Mouse (Mus musculus) bone marrow macrophage, adult 2 months (primary cell): ENCODE data around the gene Stxbp1. TPM values are rescaled to one million over a fixed set of nuclear protein-coding genes. Genes with fewer than 3 reads are reported as not detected.
A peak's percentile ranks its signal among the peaks of the same experiment; 100 is the strongest.

Experiments used
- H3K27ac ChIP-seq: 2 replicates; pipeline ENCODE4 v1.5.1; 2012; ENCODE audit warnings: low read depth, low read length; ENCODE audit not compliant: insufficient read depth
- H3K4me1 ChIP-seq: 2 replicates; pipeline ENCODE4 v1.6.1; 2012; ENCODE audit warnings: low read length; ENCODE audit not compliant: control insufficient read depth, insufficient read depth
- H3K4me3 ChIP-seq: 2 replicates; pipeline ENCODE4 v1.5.1; 2012; ENCODE audit warnings: mild to moderate bottlenecking, low read length, moderate library complexity; ENCODE audit not compliant: insufficient read depth
- CTCF ChIP-seq: IDR thresholded peaks from 2 replicates; pipeline ENCODE4 v1.5.1; 2012; ENCODE audit warnings: low read depth, mild to moderate bottlenecking, low read length, moderate library complexity
- POLR2A ChIP-seq: IDR thresholded peaks from 2 replicates; pipeline ENCODE4 v1.6.1; 2012; ENCODE audit warnings: mild to moderate bottlenecking, low read depth, low read length, borderline replicate concordance
- polyA plus RNA-seq: library from polyadenylated mRNA; stranded (reverse); fragments of >200 nt; gene quantifications from 2 replicates; pipeline ENCODE4 v1.2.4, GENCODE M21; 2012; ENCODE audit not compliant: missing spikeins, insufficient read depth, insufficient read length

Stxbp1 gene
- polyA plus RNA-seq, 1 experiment: 17.7 TPM

DNA sequence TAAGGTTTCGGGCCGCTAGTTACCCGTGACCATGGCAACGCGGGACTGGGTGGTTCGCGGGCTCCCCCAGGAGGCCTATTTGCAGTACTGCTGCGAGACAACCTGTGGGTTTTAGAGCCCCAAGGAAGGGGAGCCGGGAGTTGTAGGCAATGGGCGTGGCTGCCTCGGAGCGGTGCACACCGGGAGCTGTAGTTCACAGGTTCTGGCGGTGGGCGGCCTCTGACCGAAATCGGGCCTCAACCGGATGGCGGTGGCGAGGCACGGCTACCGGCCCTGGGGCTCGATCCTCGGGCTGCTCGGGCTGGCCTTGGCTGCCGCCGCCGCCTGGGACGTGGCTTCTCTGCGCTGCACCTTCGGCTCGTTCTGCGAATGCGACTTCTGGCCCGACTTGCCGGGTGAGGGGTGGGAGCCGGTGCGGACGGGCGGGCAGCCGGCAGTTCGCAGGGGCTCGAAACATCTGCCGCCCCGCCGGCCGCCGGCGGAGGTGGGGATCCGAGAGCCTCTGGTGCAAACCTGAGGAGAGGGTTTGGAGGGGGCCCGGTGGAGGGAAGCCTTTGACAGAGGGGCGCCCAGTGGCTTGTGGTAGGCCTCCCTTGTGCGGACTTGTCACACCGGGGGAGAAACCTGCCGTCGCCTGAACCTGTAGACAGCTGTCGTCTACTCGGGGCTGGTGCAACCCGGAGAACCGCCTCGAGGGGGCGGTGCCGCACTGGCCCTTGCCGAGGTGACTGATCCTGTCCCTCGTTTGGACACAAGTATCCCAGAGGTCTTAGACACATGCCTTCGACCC lies 89.8 kb downstream of the Stxbp1 start, which contains the start of gene Tor2a:
Gene Tor2a (plus strand): TSS at position 179 of the 790 bp plus-strand sequence.
- TF ChIP-seq CTCF (peak; percentile 63), POLR2A (no peak)
- H3K27ac ChIP-seq: peak within 1 kb of the TSS; percentile 50
- H3K4me1 ChIP-seq: peaks cover 13% of the 10 kb centered on the region
- peak within 1 kb of the TSS; percentile 88 for H3K4me3 ChIP-seq

GRCm38 (mm10) chr2:32756674-32757055 lies 90.4 kb downstream of the Stxbp1 start:
- TF ChIP-seq POLR2A (no peak), CTCF (no peak)
- H3K4me3 ChIP-seq: no peak overlapping the region

DNA sequence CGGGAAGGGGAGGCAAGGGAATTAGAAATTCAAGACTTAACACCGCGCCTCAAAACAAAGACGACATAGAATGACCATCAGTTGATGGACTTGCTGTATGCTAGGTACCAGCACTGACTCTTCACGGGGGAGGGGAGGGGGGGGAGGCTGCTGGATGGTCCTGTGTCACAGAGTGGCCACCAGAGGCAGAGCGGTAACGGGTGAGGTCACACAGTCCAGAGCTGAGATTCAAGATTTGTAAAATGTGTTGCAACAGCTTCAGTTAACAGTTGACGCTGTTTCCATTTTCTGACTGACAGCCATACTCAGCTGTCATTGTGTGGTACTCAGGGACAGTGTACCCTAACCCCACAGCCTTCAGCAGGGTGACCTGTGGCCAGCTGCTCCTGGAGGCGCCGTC lies 94.9 kb downstream of the Stxbp1 start:
- Histone ChIP-seq H3K4me3 (no peak overlapping the region), H3K4me1 (peaks cover 10% of the 10 kb centered on the region), H3K27ac (no peak overlapping the region)
- TF ChIP-seq CTCF (no peak), POLR2A (no peak)

More at GRCm38 (mm10) chr2:32756674-32757055, 90.4 kb downstream of the Stxbp1 start:
- Histone ChIP-seq H3K27ac (no peak overlapping the region), H3K4me1 (peaks cover 13% of the 10 kb centered on the region)

- Histone ChIP-seq H3K27ac (no peak overlapping the region), H3K4me3 (no peak overlapping the region), H3K4me1 (peaks cover 10% of the 10 kb centered on the region)
- no peak for TF ChIP-seq CTCF
- no peak for TF ChIP-seq POLR2A
These were observed 95.4 kb downstream of the Stxbp1 start for GRCm38 (mm10) chr2:32751665-32752033.

- H3K4me3 ChIP-seq: no peak overlapping the region
- H3K27ac ChIP-seq: no peak overlapping the region
- peaks cover 10% of the 10 kb centered on the region for H3K4me1 ChIP-seq
- TF ChIP-seq CTCF (no peak), POLR2A (no peak)
These were observed 96.0 kb downstream of the Stxbp1 start for GRCm38 (mm10) chr2:32750887-32751664.

- H3K27ac ChIP-seq: no peak overlapping the region
- TF ChIP-seq CTCF (no peak), POLR2A (no peak)
- peaks cover 11% of the 10 kb centered on the region for H3K4me1 ChIP-seq
- no peak overlapping the region for H3K4me3 ChIP-seq
These were observed 96.8 kb downstream of the Stxbp1 start for GRCm38 (mm10) chr2:32750199-32750598.

DNA sequence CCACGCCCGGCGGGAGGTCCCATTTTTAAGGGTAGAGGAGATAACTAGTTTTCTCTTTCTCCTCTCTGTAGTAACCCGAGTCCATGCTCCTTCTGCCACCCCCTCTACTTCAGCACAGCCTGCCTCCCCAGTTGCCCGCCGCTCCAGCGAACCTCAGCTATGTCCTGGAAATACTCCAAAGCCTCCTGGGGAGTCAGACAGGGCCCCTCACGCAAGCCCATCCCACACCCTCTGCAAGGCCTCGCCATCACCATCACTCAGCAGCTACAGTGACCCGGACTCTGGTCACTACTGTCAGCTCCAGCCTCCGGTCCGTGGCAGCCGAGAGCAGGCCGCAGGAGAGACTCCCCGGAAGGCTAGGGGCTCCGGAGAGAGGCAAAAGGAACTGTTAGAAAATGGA lies 98.0 kb downstream of the Stxbp1 start:
- Histone ChIP-seq H3K4me3 (no peak overlapping the region), H3K27ac (no peak overlapping the region), H3K4me1 (peaks cover 21% of the 10 kb centered on the region)
- TF ChIP-seq POLR2A (no peak), CTCF (no peak)

GRCm38 (mm10) chr2:32744272-32744982 lies 102.6 kb downstream of the Stxbp1 start:
- no peak overlapping the region for H3K4me3 ChIP-seq
- TF ChIP-seq POLR2A (no peak), CTCF (no peak)
- peaks cover 16% of the 10 kb centered on the region for H3K4me1 ChIP-seq
- H3K27ac ChIP-seq: peak overlapping the region; percentile 10; the same call in 1 of the 2 replicates

- no peak overlapping the region for H3K4me3 ChIP-seq
- no peak for TF ChIP-seq POLR2A
- TF ChIP-seq CTCF: no peak
- H3K27ac ChIP-seq: no peak overlapping the region
- peaks cover 31% of the 10 kb centered on the region for H3K4me1 ChIP-seq
These were observed 104.9 kb downstream of the Stxbp1 start for GRCm38 (mm10) chr2:32742173-32742531.
